Comparison of ENCODE assay signal across 21 mouse cellular contexts in genomic region chr7:6891206-6891605, GRCm38 (mm10).
DNase-seq lines count a peak whose midpoint lies in the region; ATAC-seq lines count a peak whose summit lies in the region.
"Had no signal": no experiment of that assay in that cellular context is flagged by ENCODE, and none has a peak within 500 bp of the region (broad histone marks: within the 10 kb centered on the region; RNA-seq: fewer than 3 reads in every experiment).

No protein-coding gene starts in this region.

- no peak overlapping the region for H3K4me3 ChIP-seq in neural tube, embryonic 15.5 days (replicated peaks)
- H3K4me3 ChIP-seq: embryonic facial prominence, embryonic 13.5 days; heart, embryonic 10.5 days; limb, embryonic 12.5 days had no signal

- H3K9me3 ChIP-seq in neural tube, embryonic 15.5 days (replicated peaks), result no peaks in the 10 kb centered on the region
- H3K9me3 ChIP-seq: embryonic facial prominence, embryonic 13.5 days; heart, embryonic 10.5 days; limb, embryonic 12.5 days had no signal

- H3K27ac ChIP-seq in neural tube, embryonic 15.5 days (replicated peaks), result 0 out of 2 replicates have a peak overlapping the region, but pooled peaks have one; percentile 1
- H3K27ac ChIP-seq: embryonic facial prominence, embryonic 13.5 days; heart, embryonic 10.5 days; limb, embryonic 12.5 days; liver, embryonic 14.5 days; macrophage had no signal

- H3K27me3 ChIP-seq in neural tube, embryonic 15.5 days (replicated peaks), result no peaks in the 10 kb centered on the region
- H3K27me3 ChIP-seq: CH12.LX; embryonic facial prominence, embryonic 13.5 days; limb, embryonic 12.5 days had no signal

- no peaks in the 10 kb centered on the region for H3K36me3 ChIP-seq in neural tube, embryonic 15.5 days
- H3K36me3 ChIP-seq: embryonic facial prominence, embryonic 13.5 days; heart, embryonic 10.5 days; limb, embryonic 12.5 days had no signal

- peak; percentile 49 to 50 for DNase-seq in cerebellum, postnatal 14 days
- peak; percentile 23 to 28 for DNase-seq in left cerebral cortex, postnatal 25 days (ENCODE audit: low spot score in 2 of 2)
- no peak for DNase-seq in left cerebral cortex, adult 18-20 months (ENCODE audit: low spot score in 2 of 2)
- peak; percentile 13 for DNase-seq in right cerebral cortex, postnatal 14 days
- no peak for DNase-seq in right cerebral cortex, postnatal 25 days
- DNase-seq in kidney, postnatal 25 days, result no peak
- DNase-seq: adrenal gland, postnatal 25 days; cerebellum, adult 11 months; gastrocnemius, postnatal 25 days; heart, postnatal 14 days; kidney, postnatal 10 days had no signal

- no peak overlapping the region for H3K4me2 ChIP-seq in neural tube, embryonic 15.5 days
- H3K4me2 ChIP-seq: embryonic facial prominence, embryonic 13.5 days; limb, embryonic 12.5 days had no signal

- intact Hi-C loops in left cerebral cortex, postnatal 25 days (cut with DNase I), result no loop called here

- peaks cover 10% of the 10 kb centered on the region; the same call in 1 of the 2 replicates for H3K4me1 ChIP-seq in neural tube, embryonic 15.5 days
- H3K4me1 ChIP-seq: embryonic facial prominence, embryonic 13.5 days; heart, embryonic 10.5 days had no signal

- ATAC-seq in cerebellum, adult (ENCODE audit: insufficient number of reproducible peaks, low FRiP score, low TSS enrichment), result no peak
- peak; percentile 53; the same call in 1 of the 2 replicates for ATAC-seq in neural tube, embryonic 15.5 days (ENCODE audit: low FRiP score)
- ATAC-seq: activated CD4-positive, CD25-positive, alpha-beta regulatory T cell, adult 4 months; intestine, embryonic 16.5 days had no signal

- H3K9ac ChIP-seq in neural tube, embryonic 15.5 days (replicated peaks), result no peak overlapping the region
- H3K9ac ChIP-seq: embryonic facial prominence, embryonic 13.5 days; limb, embryonic 12.5 days; liver, embryonic 14.5 days had no signal

- WGBS in neural tube, embryonic 15.5 days, result 48% methylated on average over 3 of the region's 3 CpGs

Comparison
In these comparisons a context has a peak if more than half of its experiments do, and no peak if none do; other contexts are left out.
1. DNase-seq: peak in cerebellum, postnatal 14 days (2 of 2), left cerebral cortex, postnatal 25 days (2 of 2) and right cerebral cortex, postnatal 14 days (single experiment); none in left cerebral cortex, adult 18-20 months (0 of 2), right cerebral cortex, postnatal 25 days (single experiment) and kidney, postnatal 25 days (0 of 2).